Mouse (Mus musculus) brain, embryonic 14.5 days (tissue): ENCODE results near the gene Epyc.

ENCODE experiments used
- CTCF ChIP-seq: fragments of 200-500 bp; IDR thresholded peaks from 2 replicates; pipeline ENCODE4 v1.5.1; 2012; ENCODE audit warnings: inconsistent platforms, mild to moderate bottlenecking, moderate library complexity, borderline replicate concordance; ENCODE audit not compliant: insufficient read depth, insufficient read length; ENCODE audit errors: extremely low read depth
- POLR2A ChIP-seq: fragments of 200-500 bp; IDR thresholded peaks from 2 replicates; pipeline ENCODE4 v1.6.1; 2012; ENCODE audit warnings: mild to moderate bottlenecking, inconsistent platforms, borderline replicate concordance; ENCODE audit not compliant: poor library complexity, insufficient read depth, insufficient read length, severe bottlenecking; ENCODE audit errors: extremely low read depth

- no peak for TF ChIP-seq CTCF
- TF ChIP-seq POLR2A, result no peak
These were observed 42.1 kb upstream of the Epyc start for GRCm38 (mm10) chr10:97601744-97602143.
